Mouse (Mus musculus) T-helper 17 cell (primary cell): Measurements from ENCODE around the gene Myg1.

Experiments used
- in situ Hi-C, 2 experiments: fragments of 300-600 bp; cut with MboI, MseI; formaldehyde crosslinking; loops; 1 replicate in 1 of 2; 2 replicates in 1 of 2; pipeline ENCODE4 v1.15.1; 2025; ENCODE audit warnings: high pct_unique_total_duplicates in 2 of 2

Gene Myg1

GRCm38 (mm10) chr15:102341580-102341979 lies 10.1 kb downstream of the Myg1 start:
- in situ Hi-C loops = no loop called here

GRCm38 (mm10) chr15:102344490-102344889 lies 13.0 kb downstream of the Myg1 start:
- in situ Hi-C loops = no loop called here

- in situ Hi-C loops = no loop called here
Observed at GRCm38 (mm10) chr15:102346444-102346843, 14.9 kb downstream of the Myg1 start.

- in situ Hi-C loops = no loop called here
Observed at GRCm38 (mm10) chr15:102350138-102350941, 18.8 kb downstream of the Myg1 start, which contains the start of gene Aaas. TSS of gene Aaas (minus strand) at chr15:102350771.

GRCm38 (mm10) chr15:102350942-102351291 lies 19.4 kb downstream of the Myg1 start:
- in situ Hi-C loops = no loop called here

GRCm38 (mm10) chr15:102352177-102352576 lies 20.7 kb downstream of the Myg1 start:
- in situ Hi-C loops = no loop called here

GRCm38 (mm10) chr15:102353986-102354385 lies 22.5 kb downstream of the Myg1 start:
- in situ Hi-C loops = no loop called here

- in situ Hi-C loops = no loop called here
Observed at GRCm38 (mm10) chr15:102355134-102355870, 23.8 kb downstream of the Myg1 start.

- in situ Hi-C loops = no loop called here
Observed at GRCm38 (mm10) chr15:102355871-102356441, 24.4 kb downstream of the Myg1 start.

GRCm38 (mm10) chr15:102356501-102357325 lies 25.2 kb downstream of the Myg1 start:
- in situ Hi-C loops = no loop called here

GRCm38 (mm10) chr15:102358126-102358525 lies 26.6 kb downstream of the Myg1 start:
- in situ Hi-C loops = no loop called here

GRCm38 (mm10) chr15:102358834-102359233 lies 27.3 kb downstream of the Myg1 start:
- in situ Hi-C loops = no loop called here

- in situ Hi-C loops = no loop called here
Observed at GRCm38 (mm10) chr15:102362648-102363047, 31.1 kb downstream of the Myg1 start.

GRCm38 (mm10) chr15:102364678-102365077 lies 33.2 kb downstream of the Myg1 start:
- in situ Hi-C loops = no loop called here

GRCm38 (mm10) chr15:102366238-102366637 lies 34.7 kb downstream of the Myg1 start:
- in situ Hi-C loops = no loop called here

- in situ Hi-C loops = no loop called here
Observed at GRCm38 (mm10) chr15:102366733-102367344, 35.3 kb downstream of the Myg1 start, which contains the start of gene Sp7. TSS of gene Sp7 (minus strand) at chr15:102367182.

GRCm38 (mm10) chr15:102369972-102370371 lies 38.5 kb downstream of the Myg1 start:
- in situ Hi-C loops = loop anchor here in 1 of 2 experiments (5.0 to 10.0 kb wide), 2 partner anchors 33 to 385 kb away; no protein-coding TSS in a partner anchor

- in situ Hi-C loops = loop anchor here in 1 of 2 experiments (5.0 to 10.0 kb wide), 2 partner anchors 33 to 386 kb away; no protein-coding TSS in a partner anchor
Observed at GRCm38 (mm10) chr15:102370727-102371126, 39.2 kb downstream of the Myg1 start.

- in situ Hi-C loops = loop anchor here (5.0 to 10.0 kb wide), 2 partner anchors 66 to 392 kb away; no protein-coding TSS in a partner anchor
Observed at GRCm38 (mm10) chr15:102376453-102377162, 45.1 kb downstream of the Myg1 start.

- in situ Hi-C loops = loop anchor here (5.0 to 10.0 kb wide), 2 partner anchors 65 to 392 kb away; no protein-coding TSS in a partner anchor
Observed at GRCm38 (mm10) chr15:102377163-102377543, 45.6 kb downstream of the Myg1 start.
